Mouse (Mus musculus): ENCODE data around the gene Dlx3. TPM values are rescaled to one million over a fixed set of nuclear protein-coding genes. Genes with fewer than 3 reads are reported as not detected.

Gene Dlx3
- under 1 TPM in 1 of 2 experiments, not detected in 1; 0.20 TPM for polyA plus RNA-seq (2017; shearing (Covaris generic))

- ATAC-seq: no peak
These were observed at the start of gene Dlx3 for GRCm38 (mm10) chr11:95119990-95120632. Gene Dlx3 (plus strand): TSS chr11:95120119.

- no peak for ATAC-seq
These were observed 49.5 kb upstream of the Dlx3 start for GRCm38 (mm10) chr11:95070140-95071107.

- ATAC-seq: no peak
These were observed 48.7 kb upstream of the Dlx3 start for GRCm38 (mm10) chr11:95071266-95071665.

GRCm38 (mm10) chr11:95072136-95072535 is 47.8 kb upstream of the Dlx3 start:
- no peak for ATAC-seq

GRCm38 (mm10) chr11:95072804-95073203 is 47.1 kb upstream of the Dlx3 start:
- ATAC-seq: no peak

GRCm38 (mm10) chr11:95073835-95074234 is 46.1 kb upstream of the Dlx3 start:
- no peak for ATAC-seq

- no peak for ATAC-seq
These were observed 45.2 kb upstream of the Dlx3 start for GRCm38 (mm10) chr11:95074694-95075093.

- ATAC-seq: no peak
These were observed 44.5 kb upstream of the Dlx3 start for GRCm38 (mm10) chr11:95075197-95076040.

GRCm38 (mm10) chr11:95076041-95076535 is 43.8 kb upstream of the Dlx3 start:
- peak; percentile 78 for ATAC-seq

- ATAC-seq: peak; percentile 68
These were observed 43.3 kb upstream of the Dlx3 start, which contains the start of gene Itga3 for GRCm38 (mm10) chr11:95076536-95077111. Gene Itga3 (minus strand): TSS chr11:95076801.

GRCm38 (mm10) chr11:95077956-95078355 is 42.0 kb upstream of the Dlx3 start:
- ATAC-seq: no peak

GRCm38 (mm10) chr11:95079256-95079875 is 40.6 kb upstream of the Dlx3 start:
- ATAC-seq: no peak

- ATAC-seq: no peak
These were observed 39.1 kb upstream of the Dlx3 start for GRCm38 (mm10) chr11:95080783-95081182.

GRCm38 (mm10) chr11:95082896-95083295 is 37.0 kb upstream of the Dlx3 start:
- no peak for ATAC-seq

- ATAC-seq: no peak
These were observed 35.7 kb upstream of the Dlx3 start for GRCm38 (mm10) chr11:95084175-95084574.

GRCm38 (mm10) chr11:95084811-95085382 is 35.0 kb upstream of the Dlx3 start:
- no peak for ATAC-seq

- ATAC-seq: no peak
These were observed 34.2 kb upstream of the Dlx3 start for GRCm38 (mm10) chr11:95085710-95086109.

GRCm38 (mm10) chr11:95086229-95086628 is 33.7 kb upstream of the Dlx3 start:
- no peak for ATAC-seq

GRCm38 (mm10) chr11:95087301-95088228 is 32.4 kb upstream of the Dlx3 start:
- ATAC-seq: no peak

- no peak for ATAC-seq
These were observed 31.6 kb upstream of the Dlx3 start for GRCm38 (mm10) chr11:95088286-95088685.

All from CD4-positive, CD25-positive, alpha-beta regulatory T cell, adult 4 months (primary cell).